Mouse (Mus musculus) myocyte (in vitro differentiated cells): ENCODE results near the gene Sh3glb1.

Experiments used
- CEBPB ChIP-seq: IDR thresholded peaks from 2 replicates; pipeline ENCODE4 v1.6.1; 2011; ENCODE audit warnings: mild to moderate bottlenecking, moderate library complexity; ENCODE audit not compliant: poor library complexity, insufficient read depth, severe bottlenecking
- E2F4 ChIP-seq: IDR thresholded peaks from one replicate; pipeline ENCODE4 v1.6.1; 2011; ENCODE audit warnings: mild to moderate bottlenecking, control low read depth, moderate library complexity; ENCODE audit not compliant: insufficient read depth
- MAX ChIP-seq: IDR thresholded peaks from one replicate; pipeline ENCODE4 v1.6.1; 2011; ENCODE audit warnings: low read depth, mild to moderate bottlenecking, control low read depth
- MYOD1 ChIP-seq, 3 experiments: IDR thresholded peaks; one replicate each; pipeline ENCODE4 v1.6.1; 2011; ENCODE audit warnings: control low read depth in 2 of 3, low read depth in 2 of 3, mild to moderate bottlenecking in 2 of 3, moderate library complexity in 1 of 3; ENCODE audit not compliant: insufficient read length in 2 of 3, control insufficient read depth in 1 of 3
- MYOG ChIP-seq, 3 experiments: IDR thresholded peaks; one replicate each; pipeline ENCODE4 v1.6.1; 2011; ENCODE audit warnings: control low read depth in 2 of 3, low read depth in 2 of 3, mild to moderate bottlenecking in 2 of 3; ENCODE audit not compliant: insufficient read length in 2 of 3, control insufficient read depth in 1 of 3, insufficient read depth in 1 of 3
- POLR2A ChIP-seq: IDR thresholded peaks from one replicate; pipeline ENCODE4 v1.6.1; 2011; ENCODE audit warnings: low read depth, mild to moderate bottlenecking, control low read depth, moderate library complexity; ENCODE audit not compliant: insufficient read length
- POLR2AphosphoS2 ChIP-seq: IDR thresholded peaks from one replicate; pipeline ENCODE4 v1.6.1; 2011; ENCODE audit warnings: low read depth, control low read depth; ENCODE audit not compliant: insufficient read length
- REST ChIP-seq: IDR thresholded peaks from one replicate; pipeline ENCODE4 v1.6.1; 2011; ENCODE audit warnings: mild to moderate bottlenecking, control low read depth, moderate library complexity; ENCODE audit not compliant: insufficient read depth, insufficient read length
- SRF ChIP-seq: IDR thresholded peaks from one replicate; pipeline ENCODE4 v1.6.1; 2011; ENCODE audit warnings: low read depth; ENCODE audit not compliant: control insufficient read depth, insufficient read length
- TCF12 ChIP-seq: IDR thresholded peaks from one replicate; pipeline ENCODE4 v1.6.1; 2011; ENCODE audit warnings: mild to moderate bottlenecking, control low read depth; ENCODE audit not compliant: poor library complexity, insufficient read depth, severe bottlenecking
- TCF3 ChIP-seq: IDR thresholded peaks from one replicate; pipeline ENCODE4 v1.6.1; 2011; ENCODE audit warnings: low read depth, control low read depth; ENCODE audit not compliant: insufficient read length
- USF1 ChIP-seq: IDR thresholded peaks from one replicate; pipeline ENCODE4 v1.6.1; 2011; ENCODE audit warnings: low read depth, mild to moderate bottlenecking, control low read depth, moderate library complexity

DNA sequence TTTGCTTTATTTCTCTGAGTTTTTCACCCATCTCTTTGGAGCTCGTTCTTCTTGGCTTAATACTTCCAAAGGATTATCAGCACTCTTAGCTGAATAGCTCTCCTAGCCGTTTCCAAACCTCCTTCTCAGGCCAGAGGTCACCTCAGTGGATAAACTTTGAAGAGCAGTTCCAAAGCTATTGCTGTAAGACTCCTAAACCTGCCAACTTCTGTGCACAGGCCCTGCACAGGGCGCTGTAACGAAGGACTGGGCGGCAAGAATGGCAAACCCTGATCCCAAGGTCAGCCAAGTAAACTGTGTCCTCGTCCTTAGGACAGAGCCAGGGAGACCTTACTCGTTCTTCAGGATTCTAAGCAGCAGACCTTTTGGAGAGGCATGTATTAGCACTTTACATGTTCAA, 6.0 kb downstream of the Sh3glb1 start:
- TF ChIP-seq USF1 (no peak), POLR2A (no peak), MYOD1 (IDR thresholded peaks at IDR 0.05; ENCODE audit: control insufficient read depth in 1 of 3, insufficient read length in 2 of 3, low read depth in 2 of 3) (no peak), E2F4 (no peak), TCF12 (no peak), MAX (no peak), POLR2AphosphoS2 (no peak), MYOG (IDR thresholded peaks at IDR 0.05; ENCODE audit: control insufficient read depth in 1 of 3, insufficient read depth in 1 of 3, insufficient read length in 2 of 3, low read depth in 2 of 3) (no peak), CEBPB (no peak), REST (no peak), TCF3 (no peak), SRF (no peak)
